Mouse (Mus musculus) monocyte, adult 2 months (primary cell): ENCODE data around the gene Lst1.

Experiments used
- DNase-seq, 2 experiments: peaks; one replicate each; pipeline ENCODE4 v3.0.0; 2022; ENCODE audit warnings: low spot score in 2 of 2, low read depth in 1 of 2

Lst1 gene

DNA sequence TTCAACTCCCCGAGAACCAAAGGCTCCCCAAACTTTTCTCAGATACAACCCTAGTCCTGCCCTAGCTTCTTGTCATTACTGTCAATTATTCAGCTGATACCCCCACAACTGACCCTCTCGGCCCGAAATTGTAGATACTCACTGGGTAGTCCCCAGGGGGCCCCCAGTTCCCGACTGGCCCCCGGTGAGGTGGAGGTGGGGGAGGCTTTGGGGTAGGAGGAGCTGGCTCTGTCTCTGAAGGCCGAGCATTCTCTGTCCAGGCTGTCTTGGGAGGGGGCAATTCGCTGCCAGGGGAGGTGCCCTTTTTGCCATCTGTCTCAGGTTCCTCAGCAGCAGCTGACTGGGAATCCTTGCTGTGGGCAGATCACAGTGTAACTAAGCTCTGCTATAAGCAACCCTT is 28.6 kb downstream of the Lst1 start:
- DNase-seq = no peak

- no peak for DNase-seq
Observed at GRCm38 (mm10) chr17:35158850-35159593, 29.2 kb downstream of the Lst1 start.

DNA sequence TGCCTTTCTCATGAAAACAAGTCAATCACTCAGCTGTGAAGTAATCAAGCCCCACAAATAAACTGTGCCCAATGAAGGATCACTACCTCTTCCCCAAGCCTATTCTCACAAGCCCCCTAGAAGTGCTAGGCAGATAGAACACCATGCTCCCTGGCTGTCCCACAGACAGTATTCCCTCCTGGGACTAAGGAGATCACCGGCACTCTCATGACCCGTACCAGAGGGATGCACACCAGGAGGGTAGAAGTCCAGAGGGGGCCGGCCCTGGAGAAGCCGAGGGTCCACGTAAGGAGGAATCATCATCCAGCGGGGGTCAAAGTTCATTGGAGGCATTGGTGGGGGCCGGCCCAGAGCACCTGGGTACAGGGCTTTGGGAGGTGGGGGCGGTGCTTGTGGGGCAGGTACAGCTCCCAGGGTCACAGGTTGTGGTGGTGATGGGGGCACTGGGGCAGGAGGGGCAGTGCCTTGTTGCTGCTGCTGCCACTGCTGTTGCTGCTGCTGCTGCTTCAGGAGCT is 30.5 kb downstream of the Lst1 start:
- DNase-seq = no peak

GRCm38 (mm10) chr17:35157254-35157653 is 31.0 kb downstream of the Lst1 start:
- DNase-seq = no peak

- DNase-seq = no peak
Observed at GRCm38 (mm10) chr17:35156461-35157200, 31.6 kb downstream of the Lst1 start.

- no peak for DNase-seq
Observed at GRCm38 (mm10) chr17:35155451-35155850, 32.8 kb downstream of the Lst1 start.

DNA sequence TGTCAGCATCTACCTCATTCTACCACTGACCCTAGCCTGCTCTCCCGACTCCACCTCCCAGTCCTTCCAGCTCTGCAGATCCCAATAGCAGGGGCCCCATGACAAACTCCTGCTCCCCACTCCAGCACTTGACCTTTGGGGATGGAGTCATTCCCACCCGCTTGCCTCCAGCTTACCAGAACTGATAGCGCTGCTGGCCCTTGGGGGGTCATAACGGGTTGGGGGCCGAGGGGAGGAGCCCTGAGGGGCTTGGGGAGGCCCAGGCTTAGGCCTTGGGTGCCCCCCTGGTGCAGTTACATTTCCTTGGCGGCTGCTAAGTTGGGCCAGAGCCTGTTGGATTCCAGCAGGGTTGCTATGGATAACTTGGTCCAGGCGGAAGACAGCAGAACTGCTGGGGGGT is 33.6 kb downstream of the Lst1 start:
- DNase-seq = no peak

- no peak for DNase-seq
Observed at GRCm38 (mm10) chr17:35153931-35154330, 34.3 kb downstream of the Lst1 start.

GRCm38 (mm10) chr17:35153077-35153476 is 35.2 kb downstream of the Lst1 start:
- DNase-seq = no peak

DNA sequence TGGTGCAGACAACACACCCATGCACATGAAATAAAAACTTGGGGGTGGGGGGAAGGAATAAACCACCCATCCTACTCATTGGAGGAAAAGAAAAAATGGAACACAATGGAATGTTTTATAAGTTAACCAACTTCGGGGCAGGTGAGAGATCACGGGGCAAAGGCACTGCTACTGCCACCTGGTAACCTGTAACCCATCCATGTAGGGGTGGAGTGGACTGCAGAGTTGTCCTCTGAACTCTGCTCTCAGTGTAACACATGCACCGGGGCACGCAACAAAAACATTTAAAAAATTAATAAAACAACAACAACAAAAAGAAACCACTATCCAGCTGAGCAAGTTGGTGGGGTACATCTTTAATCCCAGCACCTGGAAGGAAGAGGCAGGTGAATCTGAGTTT is 36.1 kb downstream of the Lst1 start:
- DNase-seq = no peak

DNA sequence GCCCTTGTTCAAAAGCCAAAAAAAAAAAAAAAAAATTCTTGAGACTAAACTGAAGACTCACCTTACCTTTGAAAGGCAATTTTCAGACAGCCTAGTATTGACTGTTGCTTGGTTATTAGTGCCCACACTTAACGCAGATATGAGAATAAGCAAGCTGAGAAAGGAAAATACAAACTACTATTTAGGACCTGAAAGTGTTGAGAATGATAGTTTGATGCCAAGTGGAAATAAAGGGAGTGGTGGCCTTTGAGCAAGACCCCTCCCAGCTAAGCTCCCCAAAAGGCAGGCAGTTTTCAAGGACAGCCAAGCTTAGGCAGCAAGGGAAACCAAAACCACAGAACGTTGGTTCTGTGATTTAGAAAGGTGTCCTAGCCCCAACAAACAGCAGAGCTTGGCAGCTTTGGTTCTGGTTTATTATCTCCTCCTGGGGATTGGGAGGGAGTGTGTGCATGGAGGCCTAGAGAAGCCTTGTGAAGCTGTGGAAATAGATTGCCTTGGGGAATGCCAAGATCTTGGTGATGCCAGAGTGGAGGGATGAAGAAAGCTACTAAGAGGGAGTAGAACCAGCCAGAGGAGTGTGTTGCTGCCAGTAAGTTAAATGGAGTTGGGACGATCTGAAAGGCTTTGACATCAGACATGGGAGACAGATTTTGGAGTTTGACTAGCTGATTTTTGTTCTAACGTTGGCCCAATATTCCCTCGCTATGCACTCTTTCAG is 40.2 kb downstream of the Lst1 start:
- no peak for DNase-seq

- DNase-seq = no peak
Observed at GRCm38 (mm10) chr17:35147348-35147747, 40.9 kb downstream of the Lst1 start.

GRCm38 (mm10) chr17:35146139-35146538 is 42.1 kb downstream of the Lst1 start:
- DNase-seq = no peak

- DNase-seq = no peak
Observed at GRCm38 (mm10) chr17:35141971-35142370, 46.3 kb downstream of the Lst1 start.

- DNase-seq = no peak
Observed at GRCm38 (mm10) chr17:35140490-35140996, 47.7 kb downstream of the Lst1 start.

DNA sequence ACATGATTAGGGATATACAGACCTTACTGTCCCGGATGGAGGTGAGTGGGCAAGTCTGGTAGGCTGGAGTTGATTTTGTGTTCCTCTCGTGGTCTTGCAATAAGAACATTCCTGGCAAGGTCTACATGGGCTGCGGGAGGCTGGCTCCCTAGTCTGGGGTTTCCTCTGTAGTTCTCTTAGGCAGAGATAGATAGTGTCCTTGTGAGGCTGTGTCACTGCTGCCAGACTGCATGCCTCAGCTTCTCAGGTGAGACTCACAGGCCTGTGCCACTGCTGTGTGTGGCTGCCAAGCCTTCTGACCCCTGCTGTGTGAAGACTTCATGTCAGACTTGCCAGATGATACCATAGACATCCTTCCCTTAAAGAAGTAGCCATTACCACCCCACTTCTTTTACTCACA is 49.0 kb downstream of the Lst1 start:
- no peak for DNase-seq

DNA sequence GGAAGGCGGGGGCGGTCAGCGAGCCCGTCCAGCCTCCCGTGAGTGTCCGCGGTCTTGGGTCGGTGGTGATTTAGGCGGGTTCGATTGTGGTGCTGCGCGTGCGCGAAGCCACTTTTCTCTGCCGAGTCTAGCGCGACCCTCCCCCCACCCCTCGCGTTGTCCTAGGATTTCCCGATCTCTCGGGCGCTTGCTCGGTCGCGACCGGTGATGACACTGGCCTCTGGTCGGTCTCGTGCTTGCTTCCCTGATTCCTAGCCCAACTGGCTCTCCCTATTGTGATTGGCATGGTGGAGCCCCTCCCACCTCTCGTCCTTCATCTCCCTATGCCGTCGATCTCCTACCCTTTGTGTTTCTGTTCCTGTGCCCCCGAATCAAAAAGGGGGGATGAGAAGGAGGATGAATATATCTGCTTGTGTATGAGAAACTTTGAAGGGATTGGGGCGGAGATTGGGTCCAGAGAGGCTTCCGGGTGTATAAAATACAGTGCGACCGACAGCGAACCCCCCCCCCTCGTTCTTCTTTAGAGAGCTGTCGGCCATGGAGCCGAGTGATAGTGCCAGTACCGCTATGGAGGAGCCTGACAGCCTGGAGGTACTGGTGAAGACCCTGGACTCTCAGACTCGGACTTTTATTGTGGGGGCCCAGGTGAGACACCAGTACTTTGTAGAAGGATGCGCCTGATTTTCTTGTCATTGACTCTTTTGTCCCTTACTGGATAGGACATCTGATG is 52.5 kb downstream of the Lst1 start:
- peak in 1 of 2 experiments; percentile 38 for DNase-seq
